Mouse (Mus musculus): ENCODE measurements around the gene Snph. TPM values are rescaled to one million over a fixed set of nuclear protein-coding genes. Genes with fewer than 3 reads are reported as not detected.

The Snph gene
- 9.2 TPM for total RNA-seq (2023)

GRCm38 (mm10) chr2:151632159-151632814 lies at the start of gene Snph:
Snph (minus strand) TSS chr2:151632593.

GRCm38 (mm10) chr2:151668433-151668832 lies 36.0 kb upstream of the Snph start, which contains the start of gene Rad21l:
Rad21l (minus strand) TSS chr2:151668533.

GRCm38 (mm10) chr2:151571873-151572700 lies 60.3 kb downstream of the Snph start, which contains the start of gene Sdcbp2:
Sdcbp2 (plus strand) TSS chr2:151572622.

GRCm38 (mm10) chr2:151542323-151543062 lies 89.9 kb downstream of the Snph start, which contains the start of gene Fkbp1a:
Fkbp1a (plus strand) TSS chr2:151542483.

Other genes starting within 250 kb of the Snph start
- gene 4921509C19Rik, start 156.4 kb downstream of the Snph start, total RNA-seq (2023) = not detected
- 158 TPM for gene Nsfl1c, start 138.4 kb downstream of the Snph start, total RNA-seq (2023)
- 155 TPM for gene Fkbp1a, start 90.1 kb downstream of the Snph start, total RNA-seq (2023)
- 7.9 TPM for gene Sdcbp2, start 60.0 kb downstream of the Snph start, total RNA-seq (2023)
- gene Rad21l, start 35.9 kb upstream of the Snph start, total RNA-seq (2023) = not detected
- not detected for gene Tmem74b, start 69.4 kb upstream of the Snph start, total RNA-seq (2023)
- 53.2 TPM for gene Psmf1, start 111.6 kb upstream of the Snph start, total RNA-seq (2023)
- gene Rspo4, start 210.3 kb upstream of the Snph start, total RNA-seq (2023) = not detected

Measured in CD4-positive naive resting alpha-beta T cell, adult 76 days (primary cell).